Mouse (Mus musculus): ENCODE measurements around the gene Daam1.

- TF ChIP-seq CTCF (IDR thresholded peaks at IDR 0.05), result no peak
- no peak for TF ChIP-seq EP300 (IDR thresholded peaks at IDR 0.05)
Observed at GRCm38 (mm10) chr12:72025275-72025795, 194.5 kb downstream of the Daam1 start.

Measured in lung, postnatal 0 days (tissue).